Mouse (Mus musculus) kidney, embryonic 15.5 days (tissue): ENCODE measurements around the gene Vegfb. TPM values are rescaled to one million over a fixed set of nuclear protein-coding genes. Genes with fewer than 3 reads are reported as not detected.

Source experiments
- ATAC-seq: fragments of 200-750 bp; cut with Nextera tagmentation; replicated peaks from 2 replicates; pipeline ENCODE4 v1.8.0; 2017; ENCODE audit warnings: moderate TSS enrichment; ENCODE audit not compliant: low FRiP score
- H3K27ac ChIP-seq: fragments of 300-500 bp; sonication (generic); 2 replicates; pipeline ENCODE4 v1.5.1; 2015; ENCODE audit warnings: mild to moderate bottlenecking, inconsistent platforms
- H3K27me3 ChIP-seq: fragments of 300-500 bp; sonication (generic); 2 replicates; pipeline ENCODE4 v1.6.1; 2015; ENCODE audit warnings: inconsistent platforms
- H3K36me3 ChIP-seq: fragments of 300-500 bp; sonication (generic); 2 replicates; pipeline ENCODE4 v1.6.1; 2015; ENCODE audit warnings: inconsistent platforms
- H3K4me1 ChIP-seq: fragments of 300-500 bp; sonication (generic); 2 replicates; pipeline ENCODE4 v1.6.1; 2015; ENCODE audit warnings: inconsistent platforms
- H3K4me2 ChIP-seq: fragments of 300-500 bp; sonication (generic); 2 replicates; pipeline ENCODE4 v1.6.1; 2015; ENCODE audit warnings: moderate library complexity, mild to moderate bottlenecking, inconsistent platforms
- H3K4me3 ChIP-seq: fragments of 300-500 bp; sonication (generic); replicated peaks from 2 replicates; pipeline ENCODE4 v1.5.1; 2015; ENCODE audit warnings: mild to moderate bottlenecking, inconsistent platforms
- H3K9ac ChIP-seq: fragments of 300-500 bp; sonication (generic); 2 replicates; pipeline ENCODE4 v1.6.1; 2015; ENCODE audit warnings: mild to moderate bottlenecking, inconsistent platforms
- H3K9me3 ChIP-seq: fragments of 300-500 bp; sonication (generic); replicated peaks from 2 replicates; pipeline ENCODE4 v1.6.1; 2016; ENCODE audit warnings: inconsistent platforms
- WGBS: fragments of 180-500 bp; shearing (Covaris S2); methylation state at CpG from one replicate; pipeline ENCODE4 v1.1.7; 2015; ENCODE audit warnings: mixed read lengths; 5-methylcytosine and 5-hydroxymethylcytosine counted together
- polyA plus RNA-seq: library from polyadenylated mRNA; unstranded; fragments of >200 nt; fragmentation: Nextera tagmentation; extraction: Ambion mirVana; gene quantifications from 2 replicates; pipeline ENCODE4 v1.2.1, GENCODE M21; 2015

Vegfb gene
- polyA plus RNA-seq, 1 experiment from 2014 or later, result 41.0 TPM

DNA sequence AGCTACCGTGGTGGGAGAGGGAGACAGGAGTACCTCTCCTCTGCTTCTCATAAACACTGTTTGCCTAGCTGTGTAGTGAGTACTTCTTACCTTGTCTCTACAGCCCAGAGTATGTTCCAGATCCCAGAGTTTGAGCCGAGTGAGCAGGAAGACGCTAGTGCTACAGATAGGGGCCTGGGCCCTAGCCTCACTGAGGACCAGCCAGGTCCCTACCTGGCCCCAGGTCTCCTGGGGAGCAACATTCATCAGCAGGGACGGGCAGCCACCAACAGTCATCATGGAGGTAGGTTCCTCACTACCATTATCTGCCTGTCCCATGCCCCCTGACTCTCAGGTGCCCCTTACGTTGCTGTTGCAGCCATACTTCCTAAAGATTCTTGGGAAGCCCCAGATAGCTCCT, 44.7 kb downstream of the Vegfb start:
- WGBS, result 27% methylated on average over 5 of the region's 5 CpGs
- Histone ChIP-seq H3K4me1 (peaks cover 31% of the 10 kb centered on the region), H3K9me3 (no peaks in the 10 kb centered on the region), H3K4me2 (peak overlapping the region; percentile 94), H3K27me3 (no peaks in the 10 kb centered on the region), H3K27ac (peak overlapping the region; percentile 99), H3K36me3 (peaks cover 17% of the 10 kb centered on the region; the same call in 1 of the 2 replicates), H3K4me3 (peak overlapping the region; percentile 88), H3K9ac (peak overlapping the region; percentile 93)
- ATAC-seq, result no peak

DNA sequence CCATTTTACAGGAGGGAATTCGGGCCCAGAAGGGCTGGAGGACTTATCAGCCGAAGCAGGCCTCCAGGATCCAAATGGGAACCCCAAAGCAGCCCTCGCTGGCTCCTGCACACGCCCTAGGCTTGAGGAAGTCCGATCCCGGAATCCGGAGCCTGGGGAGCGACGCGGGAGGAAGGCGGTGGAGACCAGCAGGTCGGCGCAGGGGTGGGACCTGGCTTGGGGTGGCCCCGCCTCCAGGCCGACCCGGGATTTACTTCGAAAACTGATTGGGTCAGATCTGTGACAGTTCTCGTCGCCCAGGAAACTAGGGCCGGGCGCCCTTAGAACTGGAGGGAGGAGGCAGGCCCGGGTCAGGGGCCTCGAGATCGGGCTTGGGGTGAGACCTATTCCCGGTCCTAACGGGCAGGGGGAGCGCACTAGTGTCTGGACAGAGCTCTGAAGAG, 45.2 kb downstream of the Vegfb start, which contains the start of gene Gpr137:
Gene Gpr137 (minus strand): TSS at position 232 of the 443 bp plus-strand sequence.
- no peaks in the 10 kb centered on the region for H3K27me3 ChIP-seq
- peak within 1 kb of the TSS; percentile 88 for H3K4me3 ChIP-seq
- no peaks in the 10 kb centered on the region for H3K9me3 ChIP-seq
- peaks cover 16% of the 10 kb centered on the region; the same call in 1 of the 2 replicates for H3K36me3 ChIP-seq
- peak within 1 kb of the TSS; percentile 99 for H3K27ac ChIP-seq
- peak within 1 kb of the TSS; percentile 94 for H3K4me2 ChIP-seq
- peaks cover 33% of the 10 kb centered on the region for H3K4me1 ChIP-seq
- WGBS, result under 1% methylated on average over 27 of the region's 27 CpGs
- peak; percentile 93 for ATAC-seq
- H3K9ac ChIP-seq, result peak within 1 kb of the TSS; percentile 93

DNA sequence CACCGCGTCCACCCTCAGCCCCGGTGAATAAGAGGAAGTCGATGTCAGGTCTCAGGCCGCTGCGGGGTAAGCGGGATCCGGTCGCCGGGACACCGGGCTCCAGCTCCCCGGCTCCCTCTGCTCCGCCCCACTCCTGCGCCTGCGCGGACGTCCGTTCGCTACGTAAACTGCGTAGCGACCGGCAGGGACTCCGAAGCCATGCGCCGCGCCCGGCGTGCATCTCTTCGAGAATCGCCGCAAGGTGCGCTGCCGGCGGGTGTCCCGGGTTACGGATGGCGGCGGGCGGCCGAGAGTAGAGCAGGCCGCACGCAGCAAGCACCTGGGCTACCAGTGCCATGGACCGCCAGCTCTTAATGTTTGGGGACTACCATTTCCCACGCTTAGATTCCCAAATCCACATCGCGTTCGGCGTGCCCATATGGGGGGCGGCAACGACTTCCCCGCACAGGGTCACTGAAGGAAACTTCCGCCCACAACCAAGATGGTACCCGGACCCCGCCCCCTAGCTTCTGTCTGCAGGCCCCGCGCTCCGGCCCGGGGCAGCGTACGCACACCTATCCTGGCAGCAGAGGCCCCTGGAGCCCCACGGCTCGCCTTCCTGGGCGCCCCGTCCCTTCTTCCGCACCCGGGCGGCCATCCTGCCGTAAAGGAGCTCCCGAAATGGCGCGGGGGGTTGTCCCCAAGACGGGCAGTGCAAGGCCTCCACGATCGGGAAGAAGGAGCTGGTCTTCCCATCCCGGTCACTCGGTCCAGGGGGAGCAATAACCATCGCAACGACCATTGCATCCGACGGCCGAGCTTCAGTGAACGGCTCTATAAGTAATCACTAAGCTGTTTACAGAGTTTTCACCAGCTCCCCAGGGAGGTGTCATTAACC, 45.8 kb downstream of the Vegfb start, which contains the start of gene Bad:
Gene Bad (plus strand): TSS at position 490 of the 877 bp plus-strand sequence.
- H3K27me3 ChIP-seq, result no peaks in the 10 kb centered on the region
- H3K4me1 ChIP-seq, result peaks cover 33% of the 10 kb centered on the region
- peaks cover 12% of the 10 kb centered on the region; the same call in 1 of the 2 replicates for H3K36me3 ChIP-seq
- H3K4me3 ChIP-seq, result peak within 1 kb of the TSS; percentile 88
- peak within 1 kb of the TSS; percentile 94 for H3K4me2 ChIP-seq
- under 1% methylated on average over 83 of the region's 83 CpGs for WGBS
- no peaks in the 10 kb centered on the region for H3K9me3 ChIP-seq
- H3K9ac ChIP-seq, result peak within 1 kb of the TSS; percentile 93
- peak within 1 kb of the TSS; percentile 99 for H3K27ac ChIP-seq
- ATAC-seq, result peak; percentile 80

DNA sequence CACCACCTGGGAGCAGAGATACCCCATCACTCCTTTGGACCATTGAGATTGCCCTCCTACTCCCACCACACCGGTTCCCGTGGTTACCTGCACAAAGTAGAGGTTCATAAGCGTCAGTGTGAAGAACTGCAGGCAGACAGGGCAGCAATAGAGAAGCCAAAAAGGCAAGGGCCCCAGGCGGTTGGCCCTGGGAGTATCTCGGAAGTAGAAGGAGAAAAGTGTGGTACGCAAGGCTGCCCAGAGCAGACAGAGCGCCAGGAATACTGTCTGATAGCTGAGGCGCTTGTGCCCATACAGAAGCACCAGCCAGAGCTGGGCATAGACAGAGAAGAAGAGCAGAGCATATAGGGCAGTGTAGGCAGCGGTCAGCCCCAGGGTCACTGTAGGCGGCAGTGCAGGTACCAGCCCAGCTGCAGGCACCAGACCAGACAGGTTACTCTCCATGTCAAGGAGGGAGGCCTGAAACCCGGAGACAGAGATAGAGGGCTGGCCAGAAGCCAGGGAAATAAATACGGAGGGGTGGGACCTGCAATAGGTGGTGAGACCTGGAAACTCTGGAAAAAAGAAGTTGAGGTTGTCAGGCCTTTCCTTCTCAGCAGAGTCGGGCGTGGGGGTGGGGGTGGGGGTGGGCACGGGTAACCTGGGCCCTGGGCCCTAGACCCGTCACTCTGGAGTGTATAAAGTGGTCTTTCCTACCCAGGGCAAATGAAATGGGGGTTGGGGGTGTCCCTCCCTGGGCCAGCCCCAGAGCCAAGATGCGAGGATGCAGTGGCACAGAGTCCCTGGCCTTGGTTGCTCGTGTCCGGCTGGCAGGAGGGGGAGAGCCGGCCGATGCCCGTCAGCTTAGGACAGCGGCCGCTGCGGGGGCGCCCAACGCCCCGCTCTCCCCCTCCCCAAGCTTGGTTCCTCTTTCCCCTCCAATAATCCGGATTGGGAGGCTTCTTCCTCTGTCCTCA, 46.8 kb downstream of the Vegfb start:
- Histone ChIP-seq H3K9me3 (no peaks in the 10 kb centered on the region), H3K36me3 (0 out of 2 replicates have a peak, but pooled peaks cover 5% of the 10 kb centered on the region), H3K27me3 (peaks cover 8% of the 10 kb centered on the region), H3K4me3 (peak overlapping the region; percentile 88), H3K27ac (peak overlapping the region; percentile 99), H3K9ac (peak overlapping the region; percentile 93), H3K4me2 (peak overlapping the region; percentile 94), H3K4me1 (peaks cover 33% of the 10 kb centered on the region)
- peak; percentile 3; the same call in 1 of the 2 replicates for ATAC-seq
- WGBS, result 20% methylated on average over 29 of the region's 29 CpGs

DNA sequence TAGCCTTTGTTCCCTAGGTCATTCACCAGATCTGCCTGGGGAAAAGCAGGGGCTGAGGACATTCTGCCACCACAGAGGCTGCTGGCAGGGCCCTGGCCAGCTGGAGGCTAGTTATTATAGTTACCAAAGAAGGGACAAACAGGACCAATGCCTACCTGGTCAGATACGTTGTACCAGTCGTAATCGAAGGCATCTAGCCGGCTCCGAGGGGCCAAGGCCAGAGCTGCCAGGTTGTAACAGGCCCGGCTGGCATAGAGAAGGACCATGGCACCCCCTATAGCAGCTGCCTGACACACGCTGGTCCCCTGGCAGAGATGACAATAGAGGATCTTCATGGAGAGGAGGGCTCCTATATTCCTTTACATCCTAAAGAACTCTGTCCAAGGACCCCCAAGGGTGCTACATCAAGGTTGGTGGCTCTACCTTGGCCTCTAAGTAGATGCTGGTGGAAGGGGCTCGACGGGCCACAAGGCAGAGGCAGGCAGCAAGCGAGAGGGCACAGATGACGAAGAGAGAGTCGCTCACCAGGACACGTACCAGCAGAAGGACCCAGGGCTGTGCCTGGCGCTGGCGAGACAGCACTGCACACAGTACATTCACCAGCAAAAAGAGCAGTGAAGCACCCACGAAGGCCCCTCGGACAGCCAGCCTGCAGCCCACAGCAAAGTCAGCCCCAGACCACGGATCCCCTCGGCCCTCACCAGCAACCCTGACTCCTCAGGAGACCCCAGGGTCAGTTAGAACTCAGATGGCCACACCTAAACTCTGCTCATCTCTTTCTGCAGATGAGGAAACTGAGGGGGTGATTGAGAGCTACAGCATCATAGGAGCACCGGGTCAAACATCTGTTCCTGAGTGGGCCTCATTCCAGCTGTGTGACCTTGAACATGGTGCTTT, 48.1 kb downstream of the Vegfb start:
- H3K4me1 ChIP-seq, result peaks cover 34% of the 10 kb centered on the region
- H3K27ac ChIP-seq, result no peak overlapping the region
- 90% methylated on average over 20 of the region's 20 CpGs for WGBS

DNA sequence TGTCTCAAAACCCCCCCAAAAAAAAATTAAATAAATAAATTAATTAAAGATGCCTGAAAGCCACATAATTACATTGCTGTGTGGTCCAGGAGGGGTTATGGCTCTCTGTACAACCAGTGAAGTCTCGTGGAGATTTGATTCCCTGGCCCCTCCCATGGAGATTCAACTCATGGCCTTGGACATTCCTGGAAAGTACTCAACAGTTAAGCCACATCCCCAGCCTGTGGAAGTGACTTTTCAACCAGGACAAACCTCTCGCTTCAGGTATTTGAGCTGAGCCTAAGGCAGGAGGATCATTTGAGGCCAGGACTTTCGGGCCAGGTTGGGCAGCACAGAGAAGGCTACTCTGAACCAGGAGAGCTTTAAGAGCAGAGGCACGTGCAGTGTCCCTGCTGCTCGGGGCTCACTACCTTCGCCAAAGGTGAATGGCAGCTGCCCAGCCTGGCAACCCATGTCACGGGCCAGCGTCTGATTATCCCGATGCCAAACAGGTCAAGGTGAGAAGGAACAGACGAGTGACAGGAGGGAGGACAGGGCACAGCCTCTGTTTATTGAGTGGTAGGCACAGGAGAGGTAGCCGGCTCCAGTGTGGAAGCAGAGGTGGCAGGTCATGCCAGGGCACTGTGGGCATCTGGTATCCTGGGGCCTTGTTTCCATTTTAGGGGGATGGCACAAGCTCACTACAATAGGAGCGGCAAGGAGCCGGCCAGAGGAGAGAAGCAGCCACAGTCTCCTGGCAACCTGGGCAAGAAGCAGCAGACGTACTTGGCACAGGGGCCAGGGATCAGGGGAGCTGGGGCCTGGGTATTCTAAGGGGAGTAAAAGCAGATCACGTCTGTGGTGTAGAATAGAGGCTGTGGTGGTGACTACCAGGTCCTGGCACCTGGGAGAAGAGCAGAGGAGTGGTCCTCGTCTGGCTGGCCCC, 49.6 kb downstream of the Vegfb start:
- Histone ChIP-seq H3K4me1 (peaks cover 40% of the 10 kb centered on the region), H3K36me3 (no peaks in the 10 kb centered on the region), H3K9ac (no peak overlapping the region), H3K4me2 (no peak overlapping the region), H3K4me3 (no peak overlapping the region), H3K27me3 (peaks cover 36% of the 10 kb centered on the region), H3K27ac (no peak overlapping the region), H3K9me3 (no peaks in the 10 kb centered on the region)
- no peak for ATAC-seq
- WGBS, result 75% methylated on average over 16 of the region's 16 CpGs

More for the DNA sequence above, 48.1 kb downstream of the Vegfb start:
- peak overlapping the region; percentile 94; the same call in 1 of the 2 replicates for H3K4me2 ChIP-seq
- no peaks in the 10 kb centered on the region for H3K36me3 ChIP-seq
- peaks cover 21% of the 10 kb centered on the region for H3K27me3 ChIP-seq
- H3K4me3 ChIP-seq, result no peak overlapping the region
- no peak for ATAC-seq
- H3K9ac ChIP-seq, result no peak overlapping the region; the same call in 1 of the 2 replicates
- no peaks in the 10 kb centered on the region for H3K9me3 ChIP-seq

DNA sequence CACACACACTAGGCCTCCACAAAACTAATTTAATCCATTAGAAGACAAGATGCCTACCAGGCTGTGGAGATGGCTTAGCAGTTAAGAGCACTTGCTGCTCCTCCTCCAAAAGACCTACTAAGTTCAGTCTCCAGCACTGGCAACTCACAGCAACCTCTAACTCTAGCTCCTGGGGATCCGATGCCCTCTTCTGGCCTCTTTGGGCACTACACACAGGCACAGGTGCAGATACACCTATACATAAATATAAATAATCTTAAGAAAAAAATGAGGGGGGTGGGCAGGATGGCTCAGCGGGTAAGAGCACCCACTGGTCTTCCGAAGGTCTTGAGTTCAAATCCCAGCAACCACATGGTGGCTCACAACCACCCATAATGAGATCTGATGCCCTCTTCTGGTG, 51.2 kb downstream of the Vegfb start:
- 26% methylated on average over 3 of the region's 3 CpGs for WGBS
- H3K4me1 ChIP-seq, result peaks cover 38% of the 10 kb centered on the region
- no peaks in the 10 kb centered on the region for H3K36me3 ChIP-seq
- H3K4me2 ChIP-seq, result no peak overlapping the region
- peaks cover 51% of the 10 kb centered on the region for H3K27me3 ChIP-seq
- no peaks in the 10 kb centered on the region for H3K9me3 ChIP-seq
- no peak overlapping the region for H3K27ac ChIP-seq
- ATAC-seq, result no peak
- no peak overlapping the region for H3K4me3 ChIP-seq
- H3K9ac ChIP-seq, result no peak overlapping the region

DNA sequence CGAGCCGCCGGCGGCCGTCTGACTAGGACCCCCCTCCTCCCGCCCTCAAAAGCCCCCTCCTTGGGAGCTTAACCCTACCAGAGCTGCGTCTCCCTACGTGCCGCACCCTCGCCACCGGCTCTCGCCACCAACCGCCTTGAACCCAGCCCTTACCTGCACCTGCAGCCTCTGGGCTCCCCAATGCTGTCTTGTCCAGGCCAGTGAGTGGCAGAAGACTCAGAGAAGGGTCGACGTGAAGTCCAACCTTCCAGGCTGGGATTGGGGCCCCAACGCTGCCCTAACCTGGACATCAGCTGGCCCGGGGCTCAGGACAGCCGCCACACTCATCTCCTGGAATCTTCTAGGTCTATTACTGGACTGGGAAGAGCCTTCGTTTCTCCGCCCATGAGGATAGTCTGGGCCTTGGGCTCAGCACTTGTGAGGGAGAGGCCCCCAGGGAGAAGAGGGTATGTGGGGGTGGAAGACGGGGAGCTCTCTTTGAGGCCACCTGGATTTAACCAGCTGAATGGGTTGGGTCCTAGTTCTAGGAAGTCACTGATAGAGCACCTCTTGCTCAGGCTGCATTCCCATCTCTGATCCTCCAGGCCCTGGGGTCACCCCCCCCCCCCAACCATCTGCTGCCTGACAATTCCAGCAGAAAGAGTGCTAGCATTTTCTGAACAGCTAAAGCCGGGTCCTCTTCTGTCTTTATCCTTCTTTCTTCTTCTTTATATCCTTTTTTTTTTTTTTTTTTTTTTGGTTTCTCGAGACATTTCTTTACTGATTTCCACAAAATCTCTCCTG, 53.1 kb downstream of the Vegfb start, which contains the start of gene Kcnk4:
Gene Kcnk4 (minus strand): TSS at position 321 of the 783 bp plus-strand sequence.
- Histone ChIP-seq H3K27ac (no peak within 1 kb of the TSS), H3K36me3 (no peaks in the 10 kb centered on the region), H3K27me3 (peaks cover 68% of the 10 kb centered on the region), H3K4me1 (peaks cover 24% of the 10 kb centered on the region), H3K9me3 (no peaks in the 10 kb centered on the region), H3K4me2 (peak within 1 kb of the TSS; percentile 84), H3K9ac (peak within 1 kb of the TSS; percentile 27), H3K4me3 (peak within 1 kb of the TSS; percentile 46)
- WGBS, result 9% methylated on average over 23 of the region's 23 CpGs
- ATAC-seq, result no peak

DNA sequence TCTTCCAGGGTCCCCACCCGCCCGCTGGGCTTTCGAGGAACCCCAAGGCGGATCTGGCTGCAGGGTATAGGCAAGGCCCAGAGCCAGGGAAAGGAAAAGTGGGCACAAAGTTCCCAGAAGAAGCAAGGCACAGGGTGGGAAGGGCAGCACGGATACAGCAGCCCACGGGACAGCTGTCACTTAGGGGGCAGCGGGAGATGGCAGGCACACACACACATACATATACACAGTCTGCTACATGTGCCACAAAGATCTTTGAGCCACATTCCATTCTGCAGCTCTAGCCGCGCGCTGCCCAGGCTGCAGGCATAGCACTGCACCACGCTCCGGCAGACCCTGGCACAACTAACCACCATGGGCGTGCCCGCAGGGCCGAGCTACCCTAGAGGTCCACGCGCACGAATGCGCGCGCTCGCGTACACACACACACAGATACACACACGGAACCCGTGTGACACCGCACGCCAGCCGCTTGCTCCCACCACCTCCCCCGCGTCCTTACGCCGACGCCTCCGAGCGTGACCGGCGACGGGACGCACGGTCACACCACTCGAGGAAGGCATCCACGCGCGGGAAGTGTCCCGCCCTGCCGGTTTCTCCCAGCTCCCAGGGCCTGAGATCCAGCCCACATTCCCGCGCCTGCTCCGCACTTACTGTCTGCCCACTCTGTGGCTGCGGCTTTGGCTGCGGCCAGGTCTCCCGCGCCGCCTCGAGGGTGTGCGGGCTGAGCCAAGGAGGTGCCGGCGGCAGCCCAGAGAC, 53.8 kb downstream of the Vegfb start:
- Histone ChIP-seq H3K36me3 (no peaks in the 10 kb centered on the region), H3K4me3 (peak overlapping the region; percentile 46), H3K27me3 (peaks cover 75% of the 10 kb centered on the region), H3K4me1 (peaks cover 24% of the 10 kb centered on the region), H3K27ac (no peak overlapping the region), H3K9ac (peak overlapping the region; percentile 27), H3K4me2 (peak overlapping the region; percentile 84), H3K9me3 (no peaks in the 10 kb centered on the region)
- peak; percentile 44; the same call in 1 of the 2 replicates for ATAC-seq
- 3% methylated on average over 57 of the region's 58 CpGs for WGBS
